Mouse (Mus musculus) spleen, postnatal 10 days (tissue): Measurements from ENCODE around the gene Gm14085.

Experiments used
- DNase-seq, 2 experiments: peaks; one replicate each; pipeline ENCODE4 v3.0.0; 2021 to 2022; ENCODE audit warnings: low spot score in 2 of 2

Gene Gm14085

DNA sequence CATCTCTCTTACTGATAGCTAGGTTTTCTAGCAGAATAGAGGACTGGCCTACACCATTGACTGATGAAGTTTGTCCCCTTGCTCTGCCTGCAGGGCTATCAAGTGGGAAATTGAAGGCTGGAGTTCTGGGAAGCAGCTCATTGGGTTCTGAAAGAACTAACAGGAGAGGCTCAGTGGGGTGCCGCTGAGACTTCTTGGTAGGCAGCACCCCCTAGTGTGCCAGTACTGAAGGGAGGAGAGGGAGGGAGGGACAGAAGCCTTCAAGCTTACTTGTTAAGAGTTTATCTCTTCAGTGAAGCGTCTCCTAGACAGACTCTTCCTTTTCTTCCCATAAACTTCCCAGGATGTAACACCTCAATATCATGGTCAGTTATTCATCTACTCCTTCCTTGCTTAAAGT lies 73.6 kb downstream of the Gm14085 start:
- DNase-seq: peak in 1 of 2 experiments; percentile 48

GRCm38 (mm10) chr2:122561221-122561620 lies 76.5 kb downstream of the Gm14085 start:
- DNase-seq: no peak

- DNase-seq: no peak
Measured at GRCm38 (mm10) chr2:122562251-122562650, 77.5 kb downstream of the Gm14085 start.

- peak in 1 of 2 experiments; percentile 76 for DNase-seq
Measured at GRCm38 (mm10) chr2:122569439-122569838, 84.7 kb downstream of the Gm14085 start.

DNA sequence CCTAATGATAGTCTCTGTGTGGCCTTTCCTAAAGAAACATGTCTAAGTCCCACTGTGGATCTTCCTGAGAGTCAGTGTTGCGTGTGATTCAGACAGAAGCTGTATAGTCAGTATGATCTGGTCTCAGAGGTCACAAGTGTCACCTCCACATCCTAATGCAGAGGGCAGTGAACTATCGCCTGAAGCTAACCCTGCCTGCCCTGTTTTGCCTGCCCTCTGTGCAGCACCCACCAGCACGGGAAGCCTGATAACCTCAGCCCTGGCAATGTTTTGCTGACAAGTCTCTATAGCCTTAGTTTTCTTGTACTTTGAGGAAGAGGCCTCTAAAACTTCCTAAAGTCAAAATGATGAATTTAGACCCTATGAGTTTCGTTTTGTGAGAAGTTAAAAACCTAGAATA lies 85.7 kb downstream of the Gm14085 start:
- no peak for DNase-seq

- no peak for DNase-seq
Measured at GRCm38 (mm10) chr2:122571326-122571725, 86.6 kb downstream of the Gm14085 start.

DNA sequence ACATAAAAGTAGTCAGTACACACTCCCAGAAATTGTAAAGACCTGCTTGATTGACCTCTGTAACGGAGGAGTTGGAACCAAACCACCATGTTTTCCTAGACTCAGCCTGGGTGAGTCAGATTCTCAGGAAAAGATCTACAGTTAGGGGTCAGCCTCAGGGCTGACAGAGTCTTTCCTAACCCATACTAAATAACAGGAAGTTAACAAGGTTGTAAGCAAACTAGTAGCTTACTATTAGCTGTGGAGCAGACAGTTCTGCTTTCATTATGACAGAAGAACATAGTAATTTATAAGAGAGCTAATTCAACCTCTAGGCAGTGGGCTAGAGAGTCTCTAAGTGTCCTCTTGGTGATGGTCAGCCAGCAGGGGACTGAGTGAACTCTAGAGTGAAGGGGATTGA lies 87.7 kb downstream of the Gm14085 start:
- no peak for DNase-seq

DNA sequence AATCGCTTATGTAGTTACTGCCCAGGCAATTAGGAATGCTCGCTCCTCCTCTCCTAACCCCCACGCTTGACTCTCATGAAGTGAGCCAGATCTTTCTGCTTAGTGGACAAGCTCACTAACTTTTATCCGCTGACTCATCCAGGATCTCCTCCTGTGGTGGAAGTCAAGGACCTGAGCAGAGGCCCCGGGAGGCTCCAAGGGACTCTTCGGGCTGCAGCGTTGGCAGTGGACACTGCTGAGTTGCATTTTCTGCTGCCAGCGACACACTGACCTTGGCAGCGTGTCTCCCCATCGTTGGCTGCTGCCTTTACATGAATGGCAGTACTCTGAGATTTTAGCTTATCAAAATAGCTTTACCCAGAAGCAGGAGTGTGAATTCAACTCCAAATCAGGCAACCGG lies 90.7 kb downstream of the Gm14085 start:
- DNase-seq: no peak

DNA sequence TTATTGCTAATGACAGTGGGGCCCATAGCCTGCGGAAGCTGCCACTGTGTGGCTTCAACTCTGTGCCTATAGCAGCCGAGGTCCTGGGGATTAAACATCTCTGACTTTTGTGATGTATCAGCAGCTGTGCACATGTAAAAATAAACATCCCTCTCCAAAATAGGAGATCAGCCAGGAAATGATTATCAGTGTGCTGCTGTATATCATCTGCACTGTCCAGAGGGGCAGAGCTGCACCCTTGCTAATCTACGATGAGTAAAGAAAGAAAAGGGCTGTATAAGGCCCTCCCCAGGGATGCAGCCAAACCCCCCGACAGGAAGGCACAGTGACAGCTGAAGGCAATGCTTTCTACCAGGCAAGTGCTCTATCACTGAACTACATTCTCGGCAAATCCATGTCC lies 91.6 kb downstream of the Gm14085 start:
- no peak for DNase-seq

- no peak for DNase-seq
Measured at GRCm38 (mm10) chr2:122577316-122577715, 92.6 kb downstream of the Gm14085 start.
